35 mouse cellular contexts compared by ENCODE assay signal in the genomic region with DNA sequence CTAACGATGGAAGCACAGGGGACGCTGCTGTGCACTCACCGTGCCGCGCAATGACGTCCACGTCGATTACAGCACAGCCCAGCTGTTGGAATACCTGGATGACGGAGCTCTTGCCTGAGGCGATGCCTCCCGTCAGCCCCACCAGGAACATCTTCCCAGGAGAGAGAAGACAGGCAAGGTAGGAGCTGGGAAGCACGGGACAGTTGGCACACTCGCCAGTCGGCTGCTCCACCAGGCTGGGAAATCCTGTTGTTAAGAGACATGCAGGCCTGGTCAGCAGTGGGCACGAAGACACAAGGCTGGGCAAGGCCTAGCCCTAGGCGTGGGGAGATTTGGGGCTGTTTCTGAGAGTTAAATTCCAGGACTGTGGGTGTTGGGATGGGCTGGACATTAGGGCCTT. TPM values are rescaled to one million over a fixed set of nuclear protein-coding genes. Genes with fewer than 3 reads are reported as not detected.
DNase-seq lines count a peak whose midpoint lies in the region; ATAC-seq and TF ChIP-seq lines count a peak whose summit lies in the region.
"Had no signal": no experiment of that assay in that cellular context is flagged by ENCODE, and none has a peak within 500 bp of the region (broad histone marks: within the 10 kb centered on the region; RNA-seq: fewer than 3 reads in every experiment).

No protein-coding gene starts in this region.

- TF ChIP-seq POLR2A in thymus, adult 2 months (IDR thresholded peaks at IDR 0.05; ENCODE audit: control insufficient read depth, extremely low read depth, insufficient read depth, low read length, poor library complexity): no peak

- no peak overlapping the region for H3K4me3 ChIP-seq in limb, embryonic 12.5 days (replicated peaks)
- no peak overlapping the region for H3K4me3 ChIP-seq in limb, embryonic 10.5 days
- no peak overlapping the region for H3K4me3 ChIP-seq in thymus, adult 2 months (ENCODE audit: control insufficient read depth, insufficient read depth, low read length)
- no peak overlapping the region for H3K4me3 ChIP-seq in liver, postnatal 0 days (ENCODE audit: low read depth, low read length)
- H3K4me3 ChIP-seq: embryonic facial prominence, embryonic 15.5 days; forebrain, embryonic 12.5 days; heart, adult 2 months; hindbrain, embryonic 15.5 days; layer of hippocampus, adult 2 months; left cerebral cortex, adult 2 months; liver, embryonic 13.5 days; midbrain, embryonic 12.5 days; neural tube, embryonic 12.5 days had no signal

- no peak for ATAC-seq in limb, embryonic 12.5 days (ENCODE audit: insufficient number of reproducible peaks, insufficient read depth, low FRiP score, low TSS enrichment, low read depth)
- ATAC-seq in liver, postnatal 0 days: no peak
- ATAC-seq: activated CD4-positive, CD25-positive, alpha-beta regulatory T cell, adult 4 months; CD4-positive, CD25-positive, alpha-beta regulatory T cell, adult 4 months; forebrain, postnatal 0 days had no signal

- H3K36me3 ChIP-seq in limb, embryonic 12.5 days: peaks cover 80% of the 10 kb centered on the region
- H3K36me3 ChIP-seq in limb, embryonic 10.5 days: peaks cover 90% of the 10 kb centered on the region
- peaks cover 8% of the 10 kb centered on the region; the same call in 1 of the 2 replicates for H3K36me3 ChIP-seq in thymus, adult 2 months (ENCODE audit: control insufficient read depth, insufficient read depth, low read length)
- peaks cover 27% of the 10 kb centered on the region for H3K36me3 ChIP-seq in liver, postnatal 0 days (replicated peaks; ENCODE audit: insufficient read depth, low read length)

- H3K4me2 ChIP-seq in limb, embryonic 12.5 days: no peak overlapping the region
- H3K4me2 ChIP-seq in liver, postnatal 0 days (ENCODE audit: low read depth, low read length): no peak overlapping the region
- H3K4me2 ChIP-seq: embryonic facial prominence, embryonic 15.5 days; forebrain, embryonic 12.5 days; hindbrain, embryonic 15.5 days; liver, embryonic 13.5 days; midbrain, embryonic 12.5 days; neural tube, embryonic 12.5 days had no signal

- TF ChIP-seq EP300 in liver, postnatal 0 days (IDR thresholded peaks at IDR 0.05; ENCODE audit: low read depth): no peak

- H3K9me3 ChIP-seq in limb, embryonic 12.5 days: no peaks in the 10 kb centered on the region
- H3K9me3 ChIP-seq in limb, embryonic 10.5 days (replicated peaks): no peaks in the 10 kb centered on the region
- no peaks in the 10 kb centered on the region for H3K9me3 ChIP-seq in liver, postnatal 0 days (ENCODE audit: low read length)
- H3K9me3 ChIP-seq: embryonic facial prominence, embryonic 15.5 days; forebrain, embryonic 12.5 days; hindbrain, embryonic 15.5 days; liver, embryonic 13.5 days; midbrain, embryonic 12.5 days; neural tube, embryonic 12.5 days had no signal

- WGBS in limb, embryonic 12.5 days: 86% methylated on average over 16 of the region's 16 CpGs
- whole genome bisulfite sequencing in limb, embryonic 10.5 days: 92% methylated on average over 16 of the region's 16 CpGs
- WGBS in thymus, adult 2 months: 98% methylated on average over 16 of the region's 16 CpGs
- WGBS in liver, postnatal 0 days (ENCODE audit: insufficient replicate concordance): 88% methylated on average over 16 of the region's 16 CpGs

- H3K9ac ChIP-seq in limb, embryonic 12.5 days (replicated peaks): no peak overlapping the region; the same call in 1 of the 2 replicates
- H3K9ac ChIP-seq in liver, postnatal 0 days (replicated peaks): no peak overlapping the region
- H3K9ac ChIP-seq: embryonic facial prominence, embryonic 15.5 days; forebrain, embryonic 12.5 days; forebrain, postnatal 0 days; hindbrain, embryonic 15.5 days; liver, embryonic 13.5 days; midbrain, embryonic 12.5 days; neural tube, embryonic 12.5 days had no signal

- TF ChIP-seq CTCF in thymus, adult 2 months (IDR thresholded peaks at IDR 0.05; ENCODE audit: borderline replicate concordance, control insufficient read depth, extremely low read depth, insufficient read depth, low read length, poor library complexity): no peak
- TF ChIP-seq CTCF in liver, postnatal 0 days (IDR thresholded peaks at IDR 0.05; ENCODE audit: low read depth): no peak

- H3K27ac ChIP-seq in limb, embryonic 12.5 days: peak overlapping the region; percentile 56; the same call in 1 of the 2 replicates
- no peak overlapping the region for H3K27ac ChIP-seq in limb, embryonic 10.5 days
- peak overlapping the region; percentile 4; the same call in 1 of the 2 replicates for H3K27ac ChIP-seq in thymus, adult 2 months (ENCODE audit: control insufficient read depth, insufficient read depth, low read length)
- no peak overlapping the region for H3K27ac ChIP-seq in liver, postnatal 0 days (ENCODE audit: low read depth)
- H3K27ac ChIP-seq: embryonic facial prominence, embryonic 15.5 days; forebrain, embryonic 12.5 days; hindbrain, embryonic 15.5 days; left cerebral cortex, adult 2 months; neural tube, embryonic 12.5 days had no signal

- H3K4me1 ChIP-seq in limb, embryonic 12.5 days (replicated peaks): peaks cover 11% of the 10 kb centered on the region
- H3K4me1 ChIP-seq in limb, embryonic 10.5 days: peaks cover 14% of the 10 kb centered on the region
- H3K4me1 ChIP-seq in thymus, adult 2 months (replicated peaks; ENCODE audit: control insufficient read depth, insufficient read depth, low read length): peaks cover 25% of the 10 kb centered on the region
- peaks cover 5% of the 10 kb centered on the region; the same call in 1 of the 2 replicates for H3K4me1 ChIP-seq in liver, postnatal 0 days (ENCODE audit: insufficient read depth)

- DNase-seq in heart, adult 11 months: peak; percentile 90
- DNase-seq in heart, adult 18-20 months: no peak
- DNase-seq in limb, embryonic 10.5 days (ENCODE audit: low spot score): no peak
- no peak for DNase-seq in thymus, adult 2 months
- no peak for DNase-seq in thymus, postnatal 36 days
- no peak for DNase-seq in liver, postnatal 0 days
- DNase-seq: adrenal gland, adult 2 months; adrenal gland, postnatal 36 days; cerebellum, adult 18-20 months; cerebellum, postnatal 10 days; forebrain, postnatal 0 days; gastrocnemius, postnatal 14 days; heart, adult 2 months; kidney, adult 2 months; kidney, postnatal 36 days; liver, embryonic 13.5 days; lung, adult 2 months; lung, postnatal 14 days; right cerebral cortex, adult 18-20 months; right cerebral cortex, postnatal 4 days had no signal

- H3K27me3 ChIP-seq in limb, embryonic 12.5 days: no peaks in the 10 kb centered on the region
- H3K27me3 ChIP-seq in limb, embryonic 10.5 days (ENCODE audit: low read depth, poor library complexity, severe bottlenecking): no peaks in the 10 kb centered on the region
- H3K27me3 ChIP-seq in thymus, adult 2 months (ENCODE audit: control insufficient read depth, insufficient read depth, low read length): no peaks in the 10 kb centered on the region
- no peaks in the 10 kb centered on the region for H3K27me3 ChIP-seq in liver, postnatal 0 days (ENCODE audit: insufficient read depth, low read length)
- H3K27me3 ChIP-seq: embryonic facial prominence, embryonic 15.5 days; forebrain, embryonic 12.5 days; hindbrain, embryonic 15.5 days; liver, embryonic 13.5 days; midbrain, embryonic 12.5 days; neural tube, embryonic 12.5 days had no signal

RNA-seq across cellular contexts. Expression of a gene that starts 27.9 kb away (rescaled TPM):
- total RNA-seq in heart, adult 18-20 months (2021): 10 to 100 TPM; 67.5 to 74.8 TPM
- 53.6 and 53.7 TPM in 2 replicates for polyA plus RNA-seq in limb, embryonic 12.5 days (2016; fragmentation: Nextera tagmentation; extraction: Ambion mirVana)
- polyA plus RNA-seq in limb, embryonic 10.5 days (2016; fragmentation: Nextera tagmentation; extraction: Ambion mirVana): 60.5 and 63.1 TPM in 2 replicates
- polyA plus RNA-seq in thymus, adult 2 months (2012; rRNA removed): 52.5 and 60.8 TPM in 2 replicates
- polyA plus RNA-seq in liver, postnatal 0 days (2015; fragmentation: Nextera tagmentation; extraction: Ambion mirVana): 37.5 and 37.7 TPM in 2 replicates

RNA-seq across cellular contexts. Expression of a gene that starts 28.0 kb away (rescaled TPM):
- 10 to 100 TPM; 60.9 to 72.9 TPM for total RNA-seq in heart, adult 18-20 months (2021)
- polyA plus RNA-seq in limb, embryonic 12.5 days (2016; fragmentation: Nextera tagmentation; extraction: Ambion mirVana): 167 and 192 TPM in 2 replicates
- 260 and 269 TPM in 2 replicates for polyA plus RNA-seq in limb, embryonic 10.5 days (2016; fragmentation: Nextera tagmentation; extraction: Ambion mirVana)
- 77.5 and 88.2 TPM in 2 replicates for polyA plus RNA-seq in thymus, adult 2 months (2012; rRNA removed)
- 32.3 and 32.5 TPM in 2 replicates for polyA plus RNA-seq in liver, postnatal 0 days (2015; fragmentation: Nextera tagmentation; extraction: Ambion mirVana)

RNA-seq across cellular contexts. Expression of a gene that starts 53.6 kb away (rescaled TPM):
- total RNA-seq in heart, adult 18-20 months (2021): not detected
- 1.3 and 1.6 TPM in 2 replicates for polyA plus RNA-seq in limb, embryonic 12.5 days (2016; fragmentation: Nextera tagmentation; extraction: Ambion mirVana)
- polyA plus RNA-seq in limb, embryonic 10.5 days (2016; fragmentation: Nextera tagmentation; extraction: Ambion mirVana): 0.20 and 0.40 TPM in 2 replicates
- polyA plus RNA-seq in thymus, adult 2 months (2012; rRNA removed): 0.08 and 0.20 TPM in 2 replicates
- 0.12 TPM in 1 of 2 replicates, not detected in the other for polyA plus RNA-seq in liver, postnatal 0 days (2015; fragmentation: Nextera tagmentation; extraction: Ambion mirVana)
- total RNA-seq: common myeloid progenitor, adult 5-6 weeks; heart, adult 2 months; hematopoietic stem cell, adult 5-6 weeks; megakaryocyte progenitor cell, adult 5-6 weeks had no signal
- polyA plus RNA-seq: activated CD4-positive, CD25-positive, alpha-beta regulatory T cell, adult 4 months; CD4-positive, CD25-positive, alpha-beta regulatory T cell, adult 4 months; heart, postnatal 0 days; thymus, postnatal 0 days had no signal

Comparison
In these comparisons a context has a peak if more than half of its experiments do, and no peak if none do; other contexts are left out.
1. H3K27ac ChIP-seq: peak in limb, embryonic 12.5 days (single experiment) and thymus, adult 2 months (single experiment); none in limb, embryonic 10.5 days (single experiment) and liver, postnatal 0 days (single experiment).